Mouse (Mus musculus) neural tube, embryonic 15.5 days (tissue): ENCODE results near the gene Gmpr. TPM values are rescaled to one million over a fixed set of nuclear protein-coding genes. Genes with fewer than 3 reads are reported as not detected.

Source experiments
- ATAC-seq: fragments of 200-750 bp; cut with Nextera tagmentation; 2 replicates; pipeline ENCODE4 v1.8.0; 2017; ENCODE audit warnings: mild to moderate bottlenecking, moderate TSS enrichment, moderate library complexity; ENCODE audit not compliant: low FRiP score
- H3K27ac ChIP-seq: fragments of 300-500 bp; sonication (generic); replicated peaks from 2 replicates; pipeline ENCODE4 v1.5.1; 2015; ENCODE audit warnings: mild to moderate bottlenecking, inconsistent platforms
- H3K27me3 ChIP-seq: fragments of 300-500 bp; sonication (generic); replicated peaks from 2 replicates; pipeline ENCODE4 v1.6.1; 2015; ENCODE audit warnings: inconsistent platforms
- H3K36me3 ChIP-seq: fragments of 300-500 bp; sonication (generic); 2 replicates; pipeline ENCODE4 v1.6.1; 2015; ENCODE audit warnings: inconsistent platforms
- H3K4me1 ChIP-seq: fragments of 300-500 bp; sonication (generic); 2 replicates; pipeline ENCODE4 v1.6.1; 2015; ENCODE audit warnings: inconsistent platforms
- H3K4me2 ChIP-seq: fragments of 300-500 bp; sonication (generic); 2 replicates; pipeline ENCODE4 v1.6.1; 2015; ENCODE audit warnings: inconsistent platforms, mild to moderate bottlenecking, moderate library complexity
- H3K4me3 ChIP-seq: fragments of 300-500 bp; sonication (generic); replicated peaks from 2 replicates; pipeline ENCODE4 v1.5.1; 2015; ENCODE audit warnings: mild to moderate bottlenecking, inconsistent platforms
- H3K9ac ChIP-seq: fragments of 300-500 bp; sonication (generic); replicated peaks from 2 replicates; pipeline ENCODE4 v1.6.1; 2015; ENCODE audit warnings: mild to moderate bottlenecking, inconsistent platforms
- H3K9me3 ChIP-seq: fragments of 300-500 bp; sonication (generic); replicated peaks from 2 replicates; pipeline ENCODE4 v1.6.1; 2016; ENCODE audit warnings: inconsistent platforms
- WGBS: fragments of 180-500 bp; shearing (Covaris S2); methylation state at CpG from one replicate; pipeline ENCODE4 v1.1.7; 2015; ENCODE audit warnings: mixed read lengths; 5-methylcytosine and 5-hydroxymethylcytosine counted together
- polyA plus RNA-seq: library from polyadenylated mRNA; unstranded; fragments of >200 nt; fragmentation: Nextera tagmentation; extraction: Ambion mirVana; gene quantifications from 2 replicates; pipeline ENCODE4 v1.2.1, GENCODE M21; 2015

Gene Gmpr
- polyA plus RNA-seq, 1 experiment from 2014 or later: 49.8 TPM

DNA sequence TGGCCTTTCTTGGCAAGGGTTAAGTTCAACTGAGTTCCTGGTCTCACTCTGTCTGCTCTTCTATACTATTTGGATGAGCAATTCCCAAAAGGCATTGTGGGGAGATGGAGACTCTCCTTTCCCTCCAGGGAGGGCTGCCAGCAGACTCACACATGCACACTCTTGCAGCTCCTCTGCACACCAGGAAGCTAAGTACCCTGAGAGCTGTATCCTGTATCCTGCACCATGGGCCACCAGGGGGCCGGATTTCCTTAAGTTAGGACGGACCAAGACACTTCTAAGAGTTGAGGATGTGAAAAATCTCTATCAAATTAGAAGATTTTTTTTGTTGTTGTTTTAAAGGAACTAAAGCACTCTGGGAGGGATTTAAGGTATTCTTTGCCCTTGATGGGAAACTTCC is 70.5 kb downstream of the Gmpr start:
- H3K4me2 ChIP-seq: no peak overlapping the region
- no peak overlapping the region for H3K4me3 ChIP-seq
- H3K9ac ChIP-seq: no peak overlapping the region
- H3K9me3 ChIP-seq: no peaks in the 10 kb centered on the region
- WGBS: 42% methylated on average over 2 of the region's 2 CpGs
- peaks cover 22% of the 10 kb centered on the region for H3K4me1 ChIP-seq
- ATAC-seq: no peak
- H3K27ac ChIP-seq: no peak overlapping the region
- no peaks in the 10 kb centered on the region for H3K27me3 ChIP-seq
- no peaks in the 10 kb centered on the region for H3K36me3 ChIP-seq

- Histone ChIP-seq H3K27ac (no peak overlapping the region), H3K9ac (no peak overlapping the region), H3K27me3 (no peaks in the 10 kb centered on the region), H3K9me3 (no peaks in the 10 kb centered on the region), H3K36me3 (no peaks in the 10 kb centered on the region), H3K4me1 (peaks cover 19% of the 10 kb centered on the region), H3K4me3 (no peak overlapping the region), H3K4me2 (no peak overlapping the region)
- ATAC-seq: no peak
- WGBS: 84% methylated on average over 3 of the region's 3 CpGs
These were observed 72.5 kb downstream of the Gmpr start for GRCm38 (mm10) chr13:45579751-45580150.

GRCm38 (mm10) chr13:45582294-45582693 is 75.0 kb downstream of the Gmpr start:
- Histone ChIP-seq H3K4me1 (peaks cover 15% of the 10 kb centered on the region), H3K27ac (peak overlapping the region; percentile 29), H3K9me3 (no peaks in the 10 kb centered on the region), H3K27me3 (no peaks in the 10 kb centered on the region), H3K9ac (no peak overlapping the region), H3K36me3 (no peaks in the 10 kb centered on the region), H3K4me3 (no peak overlapping the region), H3K4me2 (peak overlapping the region; percentile 17)
- ATAC-seq: no peak; the same call in 1 of the 2 replicates
- WGBS: 39% methylated on average over 12 of the region's 12 CpGs

DNA sequence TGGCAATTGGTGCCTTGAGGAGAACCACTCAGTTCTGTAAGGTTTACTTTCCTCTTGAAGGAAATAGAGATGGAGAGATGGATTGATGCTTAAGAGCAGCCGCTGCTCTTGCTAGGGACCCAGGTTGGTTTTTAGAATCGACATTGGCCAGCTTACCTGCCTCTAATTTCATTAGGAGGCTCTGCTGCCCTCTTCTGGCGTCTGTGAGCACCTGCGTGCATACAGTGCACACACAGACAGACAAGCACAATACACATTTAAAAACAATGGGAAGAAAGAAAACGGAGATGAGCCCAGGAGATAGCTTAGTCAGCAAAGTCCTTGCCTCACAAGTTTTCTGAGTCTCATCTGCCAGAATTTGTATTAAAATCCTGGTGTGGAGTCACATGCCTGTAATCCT is 75.8 kb downstream of the Gmpr start:
- no peak for ATAC-seq
- H3K36me3 ChIP-seq: no peaks in the 10 kb centered on the region
- H3K9me3 ChIP-seq: no peaks in the 10 kb centered on the region
- H3K9ac ChIP-seq: no peak overlapping the region
- no peak overlapping the region for H3K4me3 ChIP-seq
- peaks cover 8% of the 10 kb centered on the region for H3K4me1 ChIP-seq
- H3K27ac ChIP-seq: peak overlapping the region; percentile 29
- no peaks in the 10 kb centered on the region for H3K27me3 ChIP-seq
- H3K4me2 ChIP-seq: no peak overlapping the region
- 87% methylated on average over 5 of the region's 5 CpGs for WGBS

DNA sequence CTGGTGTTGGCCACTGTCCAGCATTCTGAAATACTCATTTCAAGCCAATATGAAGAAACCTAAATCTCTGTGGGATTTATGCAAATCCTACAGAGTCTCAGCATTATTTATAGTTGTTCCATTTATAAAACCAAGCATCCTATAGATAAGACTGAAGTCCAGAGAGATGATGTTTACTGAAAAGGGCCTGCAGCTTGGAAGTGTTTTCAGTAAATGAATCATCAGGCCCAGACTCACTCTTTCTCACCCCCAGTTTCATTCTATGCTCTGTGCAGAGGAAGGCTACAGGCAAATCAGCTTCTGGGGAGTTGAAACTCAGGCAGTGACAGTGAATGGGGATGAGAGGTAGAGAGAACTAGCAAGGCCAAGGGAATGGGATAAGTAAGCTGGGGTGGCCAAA is 83.7 kb downstream of the Gmpr start:
- Histone ChIP-seq H3K27ac (no peak overlapping the region), H3K4me2 (no peak overlapping the region), H3K27me3 (no peaks in the 10 kb centered on the region), H3K9me3 (no peaks in the 10 kb centered on the region), H3K9ac (no peak overlapping the region), H3K4me1 (peaks cover 12% of the 10 kb centered on the region), H3K36me3 (no peaks in the 10 kb centered on the region), H3K4me3 (no peak overlapping the region)
- ATAC-seq: no peak

- H3K27me3 ChIP-seq: no peaks in the 10 kb centered on the region
- no peak overlapping the region for H3K4me3 ChIP-seq
- H3K4me1 ChIP-seq: peaks cover 14% of the 10 kb centered on the region
- no peaks in the 10 kb centered on the region for H3K36me3 ChIP-seq
- no peak overlapping the region for H3K9ac ChIP-seq
- H3K4me2 ChIP-seq: no peak overlapping the region
- H3K27ac ChIP-seq: no peak overlapping the region
- 77% methylated on average over 1 of the region's 1 CpGs for WGBS
- no peak for ATAC-seq
- no peaks in the 10 kb centered on the region for H3K9me3 ChIP-seq
These were observed 86.7 kb downstream of the Gmpr start for GRCm38 (mm10) chr13:45593914-45594313.

DNA sequence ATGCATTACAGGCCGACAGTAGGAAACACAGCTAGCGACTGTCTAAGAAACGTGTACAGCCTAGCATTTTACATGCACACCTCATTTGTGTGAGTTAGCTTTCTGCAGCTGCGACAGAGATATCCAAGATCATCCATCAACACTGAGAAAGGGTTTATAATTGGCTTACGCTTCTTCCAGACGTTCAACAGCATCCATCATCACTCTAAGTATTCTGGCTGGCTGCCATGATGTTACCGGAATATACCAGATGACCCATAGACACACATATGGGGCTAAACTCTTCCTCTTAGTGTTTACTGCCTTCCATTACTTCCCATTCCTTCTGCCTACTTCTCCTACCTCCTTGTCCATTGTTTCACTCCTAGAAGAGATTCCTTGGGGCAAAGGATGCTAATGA is 88.2 kb downstream of the Gmpr start:
- no peak for ATAC-seq
- 41% methylated on average over 7 of the region's 7 CpGs for WGBS
- H3K27ac ChIP-seq: no peak overlapping the region

GRCm38 (mm10) chr13:45599831-45600230 is 92.6 kb downstream of the Gmpr start:
- Histone ChIP-seq H3K36me3 (no peaks in the 10 kb centered on the region), H3K4me3 (no peak overlapping the region), H3K9me3 (no peaks in the 10 kb centered on the region), H3K27ac (no peak overlapping the region), H3K27me3 (no peaks in the 10 kb centered on the region), H3K4me1 (peaks cover 17% of the 10 kb centered on the region), H3K4me2 (no peak overlapping the region), H3K9ac (no peak overlapping the region)
- 31% methylated on average over 2 of the region's 2 CpGs for WGBS
- no peak for ATAC-seq

More for the DNA sequence above, 88.2 kb downstream of the Gmpr start:
- H3K9me3 ChIP-seq: no peaks in the 10 kb centered on the region
- no peaks in the 10 kb centered on the region for H3K27me3 ChIP-seq
- H3K4me2 ChIP-seq: no peak overlapping the region
- H3K9ac ChIP-seq: no peak overlapping the region
- H3K4me1 ChIP-seq: peaks cover 17% of the 10 kb centered on the region
- no peaks in the 10 kb centered on the region for H3K36me3 ChIP-seq
- no peak overlapping the region for H3K4me3 ChIP-seq

- H3K9me3 ChIP-seq: no peaks in the 10 kb centered on the region
- ATAC-seq: peak; percentile 72
- no peak overlapping the region for H3K9ac ChIP-seq
- 7% methylated on average over 6 of the region's 6 CpGs for WGBS
- peaks cover 10% of the 10 kb centered on the region for H3K4me1 ChIP-seq
- no peaks in the 10 kb centered on the region for H3K27me3 ChIP-seq
- H3K27ac ChIP-seq: peak overlapping the region; percentile 66
- H3K36me3 ChIP-seq: no peaks in the 10 kb centered on the region
- H3K4me3 ChIP-seq: no peak overlapping the region
- H3K4me2 ChIP-seq: no peak overlapping the region
These were observed 93.2 kb downstream of the Gmpr start for GRCm38 (mm10) chr13:45600443-45600842.

Other genes starting within 250 kb of the Gmpr start
- 8.4 and 10.9 TPM in 2 replicates for gene Mylip, start 117.7 kb upstream of the Gmpr start, polyA plus RNA-seq